Mouse (Mus musculus) midbrain, embryonic 10.5 days (tissue): ENCODE results near the gene F2r. TPM values are rescaled to one million over a fixed set of nuclear protein-coding genes. Genes with fewer than 3 reads are reported as not detected.

Experiments
- DNase-seq: peaks from one replicate; pipeline ENCODE4 v3.0.0-alpha.2; 2017; ENCODE audit warnings: low spot score
- H3K27ac ChIP-seq: fragments of 300-500 bp; sonication (generic); replicated peaks from 2 replicates; pipeline ENCODE4 v1.5.1; 2016; ENCODE audit warnings: mild to moderate bottlenecking
- H3K27me3 ChIP-seq: fragments of 300-500 bp; sonication (generic); 2 replicates; pipeline ENCODE4 v1.6.1; 2016; ENCODE audit warnings: low read depth, mild to moderate bottlenecking; ENCODE audit not compliant: poor library complexity, severe bottlenecking
- H3K36me3 ChIP-seq: fragments of 300-500 bp; sonication (generic); 2 replicates; pipeline ENCODE4 v1.6.1; 2016; ENCODE audit warnings: mild to moderate bottlenecking, moderate library complexity
- H3K4me1 ChIP-seq: fragments of 300-500 bp; sonication (generic); 2 replicates; pipeline ENCODE4 v1.6.1; 2016
- H3K4me3 ChIP-seq: fragments of 300-500 bp; sonication (generic); 2 replicates; pipeline ENCODE4 v1.5.1; 2016; ENCODE audit warnings: mild to moderate bottlenecking, moderate library complexity
- H3K9me3 ChIP-seq: fragments of 300-500 bp; sonication (generic); replicated peaks from 2 replicates; pipeline ENCODE4 v1.6.1; 2016; ENCODE audit warnings: mild to moderate bottlenecking
- WGBS: fragments of 180-500 bp; shearing (Covaris S2); methylation state at CpG from one replicate; pipeline ENCODE4 v1.1.7; 2016; 5-methylcytosine and 5-hydroxymethylcytosine counted together
- polyA plus RNA-seq: library from polyadenylated mRNA; unstranded; fragments of >200 nt; fragmentation: Nextera tagmentation; extraction: Ambion mirVana; gene quantifications from 2 replicates; pipeline ENCODE4 v1.2.1, GENCODE M21; 2016

The F2r gene
- polyA plus RNA-seq, 1 experiment from 2014 or later, result 117 TPM

- Histone ChIP-seq H3K27ac (no peak overlapping the region), H3K4me1 (peaks cover 28% of the 10 kb centered on the region), H3K4me3 (no peak overlapping the region), H3K9me3 (no peaks in the 10 kb centered on the region), H3K36me3 (peaks cover 60% of the 10 kb centered on the region), H3K27me3 (no peaks in the 10 kb centered on the region)
- no peak for DNase-seq
- 94% methylated on average over 17 of the region's 17 CpGs for WGBS
Measured at GRCm38 (mm10) chr13:95641061-95641986, 23.0 kb upstream of the F2r start.

DNA sequence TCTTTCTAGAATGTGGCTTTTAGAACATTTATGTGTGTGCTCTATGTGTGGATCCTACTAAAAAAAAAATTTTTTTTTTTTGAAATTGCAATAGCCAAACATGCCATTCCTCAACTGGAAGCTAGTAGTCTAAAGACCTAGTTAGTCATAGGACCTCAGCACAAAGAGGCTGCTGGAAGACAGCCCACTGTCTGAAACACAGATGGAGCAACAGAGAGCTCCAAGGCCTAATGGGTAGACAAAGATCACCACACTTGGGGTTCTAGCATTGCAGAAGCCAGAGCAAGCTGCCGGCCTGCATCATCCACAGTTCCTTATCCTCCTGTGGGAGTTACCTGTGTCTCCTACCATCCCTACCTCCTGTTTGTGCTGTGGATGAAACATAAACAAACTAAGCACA, 22.1 kb upstream of the F2r start:
- H3K4me3 ChIP-seq, result no peak overlapping the region
- WGBS, result 100% methylated on average over 1 of the region's 1 CpGs
- DNase-seq, result no peak
- H3K36me3 ChIP-seq, result peaks cover 51% of the 10 kb centered on the region
- H3K9me3 ChIP-seq, result no peaks in the 10 kb centered on the region
- peaks cover 28% of the 10 kb centered on the region for H3K4me1 ChIP-seq
- no peaks in the 10 kb centered on the region for H3K27me3 ChIP-seq
- no peak overlapping the region for H3K27ac ChIP-seq

- Histone ChIP-seq H3K36me3 (peaks cover 48% of the 10 kb centered on the region), H3K4me3 (no peak overlapping the region), H3K27me3 (no peaks in the 10 kb centered on the region), H3K27ac (peak overlapping the region; percentile 43), H3K9me3 (no peaks in the 10 kb centered on the region), H3K4me1 (peaks cover 28% of the 10 kb centered on the region)
- DNase-seq, result peak; percentile 25
- 87% methylated on average over 15 of the region's 15 CpGs for WGBS
Measured at GRCm38 (mm10) chr13:95639336-95640116, 21.2 kb upstream of the F2r start.

DNA sequence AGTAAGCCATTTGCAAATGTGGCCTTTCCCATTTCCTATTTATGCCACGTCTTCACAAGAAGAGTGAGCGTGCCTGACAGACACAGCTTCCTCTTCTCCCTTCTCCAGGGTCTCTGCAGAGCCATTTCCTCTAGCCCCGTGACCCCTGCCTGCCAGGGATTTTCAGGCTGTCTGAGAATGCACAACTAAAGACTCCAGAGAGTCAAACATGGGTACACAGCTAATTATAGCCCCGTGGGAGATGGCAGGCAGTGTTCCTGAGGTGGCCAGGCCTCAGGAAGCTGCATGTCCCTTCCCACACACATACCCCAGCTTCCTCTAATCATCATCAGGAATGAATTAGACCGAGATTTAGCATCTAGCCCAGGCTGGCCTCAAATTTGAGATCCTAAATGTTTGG, 20.6 kb upstream of the F2r start:
- no peaks in the 10 kb centered on the region for H3K9me3 ChIP-seq
- peaks cover 46% of the 10 kb centered on the region for H3K36me3 ChIP-seq
- DNase-seq, result peak; percentile 22
- no peak overlapping the region for H3K4me3 ChIP-seq
- H3K4me1 ChIP-seq, result peaks cover 22% of the 10 kb centered on the region
- no peaks in the 10 kb centered on the region for H3K27me3 ChIP-seq
- H3K27ac ChIP-seq, result peak overlapping the region; percentile 43
- 60% methylated on average over 5 of the region's 5 CpGs for WGBS

- H3K27ac ChIP-seq, result 0 out of 2 replicates have a peak overlapping the region, but pooled peaks have one; percentile 43
- WGBS, result 91% methylated on average over 10 of the region's 10 CpGs
Measured at GRCm38 (mm10) chr13:95637737-95638136, 19.4 kb upstream of the F2r start.

DNA sequence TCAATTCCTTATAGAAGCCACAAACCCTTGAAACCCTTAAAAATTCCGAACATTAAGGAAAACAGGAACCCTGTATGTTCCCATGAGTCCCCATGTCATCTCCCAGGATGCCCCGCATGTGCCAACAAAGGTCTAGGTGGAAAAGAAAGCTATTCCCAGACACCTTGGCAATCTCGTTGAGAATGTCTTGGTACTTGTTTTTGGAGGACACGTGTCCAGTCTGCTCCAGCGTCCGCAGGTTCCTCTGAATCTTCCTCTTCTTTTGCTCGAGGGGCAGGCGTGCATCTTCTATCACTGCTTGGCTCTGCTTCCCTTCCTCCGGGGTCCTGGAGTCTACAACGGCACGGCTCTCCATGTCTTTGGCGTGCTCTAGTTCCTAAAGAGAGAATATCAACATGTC, 17.0 kb upstream of the F2r start:
- H3K27ac ChIP-seq, result no peak overlapping the region
- DNase-seq, result no peak
- peaks cover 22% of the 10 kb centered on the region for H3K4me1 ChIP-seq
- H3K4me3 ChIP-seq, result no peak overlapping the region
- H3K27me3 ChIP-seq, result no peaks in the 10 kb centered on the region
- H3K9me3 ChIP-seq, result no peaks in the 10 kb centered on the region
- peaks cover 43% of the 10 kb centered on the region for H3K36me3 ChIP-seq
- 89% methylated on average over 12 of the region's 12 CpGs for WGBS

More at GRCm38 (mm10) chr13:95637737-95638136, 19.4 kb upstream of the F2r start:
- Histone ChIP-seq H3K36me3 (peaks cover 38% of the 10 kb centered on the region), H3K4me1 (peaks cover 22% of the 10 kb centered on the region), H3K4me3 (no peak overlapping the region), H3K9me3 (no peaks in the 10 kb centered on the region), H3K27me3 (no peaks in the 10 kb centered on the region)
- DNase-seq, result no peak

GRCm38 (mm10) chr13:95634451-95634850, 16.2 kb upstream of the F2r start:
- 64% methylated on average over 2 of the region's 2 CpGs for WGBS
- no peaks in the 10 kb centered on the region for H3K9me3 ChIP-seq

GRCm38 (mm10) chr13:95633384-95633783, 15.1 kb upstream of the F2r start:
- Histone ChIP-seq H3K9me3 (no peaks in the 10 kb centered on the region), H3K27ac (no peak overlapping the region), H3K4me1 (peaks cover 7% of the 10 kb centered on the region), H3K27me3 (no peaks in the 10 kb centered on the region), H3K36me3 (peaks cover 62% of the 10 kb centered on the region), H3K4me3 (no peak overlapping the region)
- WGBS, result 86% methylated on average over 2 of the region's 2 CpGs
- no peak for DNase-seq

More at GRCm38 (mm10) chr13:95634451-95634850, 16.2 kb upstream of the F2r start:
- Histone ChIP-seq H3K4me1 (peaks cover 17% of the 10 kb centered on the region), H3K4me3 (no peak overlapping the region), H3K36me3 (peaks cover 51% of the 10 kb centered on the region), H3K27me3 (no peaks in the 10 kb centered on the region), H3K27ac (no peak overlapping the region)
- DNase-seq, result no peak

DNA sequence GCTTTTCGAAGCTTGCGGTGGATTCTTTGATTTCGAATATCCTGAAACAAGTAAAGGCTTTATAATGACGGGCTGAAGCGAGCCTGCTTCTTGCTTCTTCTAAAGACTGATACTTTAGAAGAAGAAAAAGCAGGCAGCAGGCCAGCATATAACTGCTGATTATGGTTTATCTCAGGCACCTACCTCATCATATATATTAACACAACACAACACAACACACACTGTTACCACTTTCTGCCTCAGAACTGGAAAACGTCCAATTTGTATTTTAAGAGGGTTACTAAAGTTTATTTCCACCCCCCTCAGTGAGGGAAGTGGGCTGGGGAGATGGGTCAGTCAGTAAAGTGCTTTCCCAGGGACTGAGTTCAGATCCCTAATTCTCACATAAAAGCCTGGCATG, 13.9 kb upstream of the F2r start:
- Histone ChIP-seq H3K36me3 (peaks cover 68% of the 10 kb centered on the region), H3K4me1 (no peaks in the 10 kb centered on the region), H3K4me3 (no peak overlapping the region), H3K27me3 (no peaks in the 10 kb centered on the region), H3K27ac (no peak overlapping the region), H3K9me3 (no peaks in the 10 kb centered on the region)
- DNase-seq, result no peak
- 92% methylated on average over 6 of the region's 6 CpGs for WGBS

- 94% methylated on average over 2 of the region's 2 CpGs for WGBS
- H3K4me3 ChIP-seq, result no peak overlapping the region
- no peaks in the 10 kb centered on the region for H3K4me1 ChIP-seq
- no peak for DNase-seq
- no peaks in the 10 kb centered on the region for H3K9me3 ChIP-seq
- no peak overlapping the region for H3K27ac ChIP-seq
- peaks cover 64% of the 10 kb centered on the region for H3K36me3 ChIP-seq
- no peaks in the 10 kb centered on the region for H3K27me3 ChIP-seq
Measured at GRCm38 (mm10) chr13:95630747-95631146, 12.5 kb upstream of the F2r start.

DNA sequence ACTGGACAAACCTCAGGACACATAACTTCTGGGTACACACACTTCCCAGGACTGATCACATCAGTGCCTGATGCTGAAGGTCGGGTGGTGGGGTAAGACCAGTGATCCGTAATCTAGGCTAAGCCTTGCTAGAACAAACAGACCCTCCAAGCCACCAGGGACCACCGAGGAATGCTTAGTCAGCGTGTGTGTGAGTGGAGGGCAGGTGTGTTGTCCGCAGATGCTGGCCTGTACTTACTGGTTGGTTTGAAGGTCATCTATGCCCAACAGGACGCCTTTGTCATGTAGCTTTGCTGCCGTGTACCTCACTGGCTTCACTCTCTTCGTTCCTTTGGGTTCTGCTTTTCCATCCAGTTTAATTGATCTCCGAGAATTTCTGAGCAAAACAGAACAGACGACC, 11.5 kb upstream of the F2r start:
- 88% methylated on average over 10 of the region's 10 CpGs for WGBS
- no peaks in the 10 kb centered on the region for H3K9me3 ChIP-seq
- no peaks in the 10 kb centered on the region for H3K4me1 ChIP-seq
- H3K36me3 ChIP-seq, result peaks cover 58% of the 10 kb centered on the region
- H3K27ac ChIP-seq, result no peak overlapping the region
- H3K4me3 ChIP-seq, result no peak overlapping the region
- no peaks in the 10 kb centered on the region for H3K27me3 ChIP-seq
- no peak for DNase-seq

GRCm38 (mm10) chr13:95626696-95627095, 8.4 kb upstream of the F2r start:
- WGBS, result 60% methylated on average over 7 of the region's 7 CpGs
- Histone ChIP-seq H3K36me3 (peaks cover 39% of the 10 kb centered on the region), H3K27me3 (no peaks in the 10 kb centered on the region), H3K4me3 (no peak overlapping the region), H3K9me3 (no peaks in the 10 kb centered on the region), H3K27ac (no peak overlapping the region), H3K4me1 (no peaks in the 10 kb centered on the region; the same call in 1 of the 2 replicates)
- no peak for DNase-seq

DNA sequence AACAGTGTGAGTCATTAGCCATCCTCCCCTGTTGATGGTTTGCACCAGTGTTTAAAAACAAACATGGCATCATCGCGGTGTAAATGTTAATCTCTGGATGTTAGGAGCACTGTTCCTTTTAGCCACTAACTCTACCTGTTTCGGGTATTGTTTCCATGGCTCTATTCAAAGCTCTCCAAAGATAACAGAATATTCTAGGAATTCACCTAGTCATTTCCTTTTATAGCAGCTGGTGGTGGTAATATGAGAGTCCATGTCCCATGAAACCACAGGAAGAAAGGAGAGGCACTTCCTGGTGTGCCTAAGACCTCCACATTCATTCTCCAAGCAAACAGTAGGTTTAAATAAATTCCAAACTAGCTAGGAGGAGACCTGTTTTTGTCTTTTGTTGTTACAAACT, 4.8 kb upstream of the F2r start:
- WGBS, result 88% methylated on average over 3 of the region's 3 CpGs
- H3K9me3 ChIP-seq, result no peaks in the 10 kb centered on the region
- peaks cover 12% of the 10 kb centered on the region for H3K4me1 ChIP-seq
- no peak for DNase-seq
- no peak overlapping the region for H3K27ac ChIP-seq
- no peaks in the 10 kb centered on the region for H3K27me3 ChIP-seq
- H3K4me3 ChIP-seq, result no peak overlapping the region
- H3K36me3 ChIP-seq, result peaks cover 7% of the 10 kb centered on the region
